Mouse (Mus musculus) 3134 (cell line): ENCODE results near the gene Slc38a8.

Source experiments
- DNase-seq: peaks from one replicate; pipeline ENCODE4 v3.0.0-alpha.2; 2011; ENCODE audit warnings: low spot score; ENCODE audit not compliant: insufficient read length; ENCODE audit errors: extremely low read depth

The Slc38a8 gene

GRCm38 (mm10) chr8:119487093-119487492, 14.4 kb downstream of the Slc38a8 start:
- no peak for DNase-seq

DNA sequence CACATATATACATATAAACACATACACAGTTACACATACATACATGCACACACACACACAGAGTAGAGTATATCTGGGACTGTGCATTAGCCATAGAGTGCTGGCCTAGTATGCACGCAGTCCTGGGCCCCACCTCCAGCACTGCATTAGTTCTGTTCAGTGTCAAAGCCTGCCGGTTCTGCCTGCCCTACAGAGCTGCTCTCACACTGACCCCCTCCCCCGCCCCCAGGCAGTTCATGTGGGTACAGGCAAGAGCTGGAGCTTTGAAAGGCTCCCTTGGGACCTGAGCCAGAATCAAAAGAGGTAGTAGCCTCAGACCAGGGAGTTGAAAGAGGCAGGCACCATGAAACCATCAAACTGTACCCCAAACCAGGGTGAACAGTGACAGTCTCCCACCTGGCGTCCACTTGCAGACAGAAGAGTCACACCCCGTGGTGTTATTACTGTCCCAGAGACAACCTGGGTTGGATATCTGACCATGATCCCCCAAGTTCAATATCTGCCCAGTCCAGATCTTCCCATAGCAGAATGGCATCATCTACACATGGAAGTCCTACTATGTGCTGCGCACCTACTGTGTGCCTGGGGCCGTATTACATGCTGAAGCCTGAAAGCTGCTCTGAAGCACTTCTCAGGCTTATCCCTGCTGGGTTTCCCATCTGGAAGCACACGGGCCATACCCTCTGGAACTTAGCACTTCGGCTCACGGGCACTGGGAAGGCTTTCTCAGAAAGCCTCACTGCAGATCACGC, 17.2 kb downstream of the Slc38a8 start:
- no peak for DNase-seq

GRCm38 (mm10) chr8:119478684-119479083, 22.8 kb downstream of the Slc38a8 start:
- no peak for DNase-seq

DNA sequence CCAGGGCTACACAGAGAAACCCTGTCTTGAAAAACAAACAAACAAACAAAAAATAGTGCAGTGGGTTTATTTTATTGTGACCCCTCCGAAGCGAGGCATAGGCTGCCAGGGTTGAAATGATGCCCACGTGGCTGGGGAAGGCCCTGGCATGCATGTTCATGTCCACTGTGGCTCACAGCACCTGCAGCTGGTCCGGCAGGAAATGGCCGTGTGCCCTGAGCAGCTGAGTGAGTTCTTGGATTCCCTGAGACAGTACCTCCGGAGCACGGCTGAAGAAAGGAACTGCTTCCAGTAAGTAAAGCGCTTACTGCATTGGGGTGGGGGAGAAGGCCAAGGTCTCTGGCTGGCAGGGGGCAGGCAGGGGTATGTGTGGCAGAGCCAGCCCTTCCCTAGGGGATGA, 33.4 kb downstream of the Slc38a8 start:
- no peak for DNase-seq

- no peak for DNase-seq
These were observed 34.7 kb downstream of the Slc38a8 start for GRCm38 (mm10) chr8:119466794-119467193.

DNA sequence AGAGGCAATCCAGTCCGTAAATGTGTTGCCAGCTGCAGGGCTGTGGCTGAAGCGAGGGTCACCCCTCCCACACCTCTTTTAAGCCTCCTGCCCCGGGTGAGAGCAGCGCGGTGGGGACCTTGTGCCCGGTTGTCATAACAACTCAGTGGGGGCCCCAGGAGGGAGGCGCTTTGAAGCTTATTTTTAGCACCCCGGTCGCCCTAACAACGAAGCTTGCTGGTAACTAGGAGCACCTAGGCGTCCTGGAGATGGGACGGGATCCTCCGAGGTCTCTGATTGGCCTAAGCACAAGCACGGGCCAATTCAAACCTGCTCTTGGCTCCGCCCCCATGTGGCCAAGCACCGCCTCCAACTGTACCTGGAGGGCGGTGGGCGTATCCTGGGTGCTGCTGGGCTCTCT, 35.4 kb downstream of the Slc38a8 start:
- no peak for DNase-seq

DNA sequence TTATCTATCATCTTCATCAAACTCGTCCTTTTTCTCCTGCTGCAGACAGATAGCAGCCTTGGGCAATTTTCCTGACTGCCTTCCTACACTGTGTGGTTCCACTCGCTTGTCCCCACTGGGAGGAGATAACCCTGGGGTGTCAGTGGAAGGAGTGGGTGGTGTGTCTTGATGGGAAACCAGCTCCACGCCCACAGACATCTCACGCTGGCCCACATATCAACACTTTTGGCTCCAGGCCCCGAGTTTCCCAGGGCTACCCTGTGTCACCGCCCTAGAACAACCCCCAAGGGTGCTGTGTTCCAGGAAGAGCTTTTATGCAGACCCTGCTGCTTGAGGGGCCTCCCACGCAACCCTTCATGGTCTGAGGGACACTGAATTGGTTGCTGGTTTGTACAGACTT, 37.8 kb downstream of the Slc38a8 start:
- DNase-seq: no peak

DNA sequence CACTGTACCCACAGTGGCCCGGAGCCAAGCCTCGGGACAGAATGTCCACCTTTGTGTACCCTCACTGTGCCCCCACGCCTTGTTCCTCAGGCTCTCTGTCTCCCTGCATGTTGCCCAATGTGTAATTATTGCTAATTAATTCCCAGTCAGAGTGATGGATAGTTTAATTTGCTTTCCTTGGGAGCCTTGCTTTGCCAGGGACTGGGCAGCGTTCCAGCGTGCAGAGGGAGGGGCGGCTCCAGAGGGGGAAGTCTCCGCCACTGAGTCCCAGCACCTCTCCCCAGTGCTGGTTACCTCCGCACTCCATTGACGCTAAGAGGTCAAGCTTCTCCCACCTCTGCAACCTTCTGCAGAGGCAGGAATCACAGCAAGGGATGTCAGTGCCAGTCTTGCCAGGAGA, 40.1 kb downstream of the Slc38a8 start:
- DNase-seq: no peak

- DNase-seq: no peak
These were observed 41.8 kb downstream of the Slc38a8 start for GRCm38 (mm10) chr8:119459724-119460123.

DNA sequence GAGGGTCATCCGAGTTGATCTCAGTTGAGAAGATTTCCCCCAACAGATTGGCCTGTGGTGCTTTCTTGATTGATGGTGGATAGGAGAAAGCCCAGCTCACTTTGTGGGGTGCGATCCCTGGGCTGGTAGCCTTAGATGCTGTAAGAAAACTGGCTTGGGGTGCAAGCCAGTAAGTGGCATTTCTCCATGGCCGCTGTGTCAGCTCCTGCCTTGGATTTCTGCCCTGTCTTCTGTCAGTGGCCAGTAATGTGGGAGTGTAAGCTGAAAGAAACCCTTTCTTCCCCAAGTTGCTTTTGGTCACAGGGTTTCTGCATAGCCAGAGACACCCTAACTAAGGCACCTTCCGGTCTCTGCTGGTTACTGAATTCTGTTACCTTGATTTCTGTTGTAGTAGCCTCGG, 45.5 kb downstream of the Slc38a8 start:
- no peak for DNase-seq

- no peak for DNase-seq
These were observed 48.6 kb downstream of the Slc38a8 start for GRCm38 (mm10) chr8:119452919-119453318.

DNA sequence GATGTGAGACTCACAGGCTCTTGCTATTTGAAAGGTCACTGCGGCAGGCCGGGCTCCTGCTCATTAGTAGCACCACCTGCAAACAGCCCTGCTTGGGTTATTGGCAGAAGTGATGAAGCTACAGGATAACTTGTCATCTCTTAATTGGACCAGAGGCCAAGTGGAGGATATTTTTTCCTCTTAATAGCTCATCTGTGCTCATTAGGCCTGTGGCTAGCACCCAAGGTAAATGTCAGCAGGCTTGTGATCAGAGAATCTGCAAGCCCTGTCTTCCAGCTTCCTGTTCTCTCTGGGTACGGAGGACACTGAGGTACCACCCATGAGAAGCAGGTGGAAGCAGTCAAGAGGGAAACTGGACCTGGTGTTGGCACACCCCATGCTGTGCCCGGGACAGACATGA, 50.4 kb downstream of the Slc38a8 start:
- no peak for DNase-seq

GRCm38 (mm10) chr8:119449627-119450026, 51.9 kb downstream of the Slc38a8 start:
- no peak for DNase-seq

GRCm38 (mm10) chr8:119447781-119448170, 53.7 kb downstream of the Slc38a8 start:
- no peak for DNase-seq

DNA sequence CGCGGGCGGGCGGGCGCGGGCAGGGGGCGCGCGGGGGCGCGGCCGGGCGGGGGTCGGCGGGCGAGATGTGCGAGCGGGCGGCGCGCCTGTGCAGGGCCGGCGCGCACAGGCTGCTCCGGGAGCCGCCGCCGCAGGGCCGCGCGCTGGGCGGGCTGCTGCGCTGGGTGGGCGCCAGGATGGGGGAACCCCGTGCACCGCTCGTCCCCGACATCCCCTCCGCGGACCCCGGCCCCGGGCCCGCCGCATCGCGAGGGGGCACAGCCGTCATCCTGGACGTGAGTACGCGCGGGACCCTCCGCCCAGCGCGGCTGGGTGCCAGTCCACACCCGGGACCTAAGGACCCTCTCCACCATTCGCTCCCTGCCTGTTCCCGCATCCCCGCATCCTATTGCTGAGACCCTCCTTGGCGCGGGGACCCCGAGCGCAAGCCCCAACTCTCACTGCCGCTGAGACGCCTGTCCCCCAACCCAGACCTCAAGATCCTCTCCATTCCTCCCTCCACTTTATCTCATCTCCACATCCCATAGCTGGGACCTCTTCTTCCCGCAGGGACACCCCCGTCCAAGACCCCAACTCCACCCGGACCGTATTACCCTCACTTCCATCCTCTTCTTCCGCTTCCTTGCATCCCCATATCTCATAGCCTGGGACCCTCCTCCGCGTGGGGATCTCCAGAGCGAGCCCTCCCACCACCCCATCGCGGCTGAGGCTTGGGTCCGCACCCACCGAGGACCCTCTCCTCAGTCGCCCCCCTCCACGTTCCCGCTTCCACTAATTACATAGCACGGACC, 54.3 kb downstream of the Slc38a8 start:
- DNase-seq: no peak

DNA sequence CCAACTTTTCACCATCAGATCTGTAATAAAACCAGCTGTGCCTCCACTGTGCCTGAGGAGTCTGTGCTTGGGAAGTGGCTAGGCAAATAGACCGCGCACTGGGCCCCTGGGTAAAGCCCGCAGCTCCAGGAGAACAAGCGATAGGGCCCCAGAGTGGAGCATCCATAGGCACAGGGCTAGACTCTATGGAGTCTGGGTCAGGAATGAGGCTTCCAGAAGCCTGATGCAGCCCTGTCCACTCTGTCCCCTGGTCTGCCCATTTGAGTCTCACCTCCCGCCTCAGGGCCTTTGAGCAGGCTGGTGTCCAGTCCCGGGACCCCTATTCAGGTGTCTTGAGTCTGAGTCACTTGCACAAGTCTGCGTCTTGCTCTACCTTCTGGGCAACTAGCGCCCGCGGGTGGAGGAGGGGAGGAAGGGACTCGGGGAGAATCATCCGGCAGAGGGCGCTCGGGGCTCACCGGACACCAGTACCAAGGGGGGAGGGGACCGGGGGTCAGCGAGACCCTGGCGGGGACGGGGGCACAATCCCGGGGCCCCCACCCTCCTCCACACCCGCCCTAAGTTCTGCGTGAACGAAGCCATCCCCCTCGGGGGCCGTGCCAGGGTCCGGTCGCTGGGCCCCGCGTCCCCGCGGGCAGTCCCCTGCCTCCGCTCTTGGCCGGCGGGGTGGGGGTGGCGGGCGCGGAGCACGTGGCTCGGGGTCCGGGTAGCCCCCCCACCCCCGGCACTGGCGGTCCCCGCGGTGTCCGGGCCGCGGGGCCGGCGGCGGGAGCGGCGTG, 55.1 kb downstream of the Slc38a8 start, which contains the start of gene Necab2:
Gene Necab2, plus strand, starts transcription at position 509 of the 779 bp plus-strand sequence.
- DNase-seq: no peak

DNA sequence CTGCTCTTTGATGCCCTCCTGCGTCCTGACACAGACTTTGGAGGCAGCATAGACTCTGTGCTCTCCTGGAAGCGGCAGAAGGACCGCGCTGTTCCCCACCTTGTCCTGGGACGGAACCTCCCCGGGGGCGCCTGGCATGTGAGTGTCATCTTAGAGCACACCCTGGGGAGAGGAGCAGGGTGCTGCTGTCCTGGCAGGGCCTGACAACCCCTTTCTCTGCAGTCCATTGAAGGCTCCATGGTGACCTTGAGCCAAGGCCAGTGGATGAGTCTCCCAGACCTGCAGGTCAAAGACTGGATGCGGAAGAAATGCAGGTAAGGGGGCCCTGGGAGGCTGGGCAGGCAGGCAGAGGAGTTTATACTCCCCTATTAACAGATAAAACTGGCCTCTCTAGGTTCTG, 58.5 kb downstream of the Slc38a8 start:
- no peak for DNase-seq

GRCm38 (mm10) chr8:119442013-119442412, 59.5 kb downstream of the Slc38a8 start:
- no peak for DNase-seq

- no peak for DNase-seq
These were observed 60.6 kb downstream of the Slc38a8 start for GRCm38 (mm10) chr8:119440952-119441270.

GRCm38 (mm10) chr8:119440250-119440951, 61.1 kb downstream of the Slc38a8 start:
- peak; percentile 80 for DNase-seq

- DNase-seq: no peak
These were observed 61.6 kb downstream of the Slc38a8 start for GRCm38 (mm10) chr8:119439893-119440249.
